Mouse (Mus musculus): ENCODE measurements around the gene Slc2a2. TPM values are rescaled to one million over a fixed set of nuclear protein-coding genes. Genes with fewer than 3 reads are reported as not detected.

The Slc2a2 gene
- polyA plus RNA-seq, 1 experiment from 2014 or later: 0.10 TPM

- Histone ChIP-seq H3K4me1 (no peaks in the 10 kb centered on the region), H3K9ac (no peak overlapping the region), H3K4me3 (no peak overlapping the region), H3K9me3 (no peaks in the 10 kb centered on the region), H3K4me2 (no peak overlapping the region), H3K27ac (no peak overlapping the region), H3K36me3 (replicated peaks) (no peaks in the 10 kb centered on the region), H3K27me3 (replicated peaks) (no peaks in the 10 kb centered on the region)
- no peak for ATAC-seq (replicated peaks)
- WGBS: 65% methylated on average over 10 of the region's 10 CpGs
Observed at GRCm38 (mm10) chr3:28705522-28706137, 7.9 kb downstream of the Slc2a2 start.

- 85% methylated on average over 4 of the region's 4 CpGs for WGBS
Observed at GRCm38 (mm10) chr3:28706736-28707135, 9.0 kb downstream of the Slc2a2 start.

GRCm38 (mm10) chr3:28709740-28710139 lies 12.0 kb downstream of the Slc2a2 start:
- no peak for ATAC-seq (replicated peaks)
- H3K4me2 ChIP-seq: no peak overlapping the region
- H3K36me3 ChIP-seq (replicated peaks): no peaks in the 10 kb centered on the region
- H3K9ac ChIP-seq: no peak overlapping the region
- H3K27ac ChIP-seq: no peak overlapping the region
- H3K27me3 ChIP-seq (replicated peaks): no peaks in the 10 kb centered on the region
- 78% methylated on average over 1 of the region's 1 CpGs for WGBS
- no peaks in the 10 kb centered on the region for H3K4me1 ChIP-seq
- no peaks in the 10 kb centered on the region for H3K9me3 ChIP-seq
- H3K4me3 ChIP-seq: no peak overlapping the region

More at GRCm38 (mm10) chr3:28706736-28707135, 9.0 kb downstream of the Slc2a2 start:
- Histone ChIP-seq H3K27ac (no peak overlapping the region), H3K9me3 (no peaks in the 10 kb centered on the region), H3K27me3 (replicated peaks) (no peaks in the 10 kb centered on the region), H3K4me1 (no peaks in the 10 kb centered on the region), H3K9ac (no peak overlapping the region), H3K4me3 (no peak overlapping the region), H3K4me2 (no peak overlapping the region), H3K36me3 (replicated peaks) (no peaks in the 10 kb centered on the region)
- ATAC-seq (replicated peaks): no peak

- Histone ChIP-seq H3K27ac (no peak overlapping the region), H3K4me3 (no peak overlapping the region), H3K4me1 (no peaks in the 10 kb centered on the region), H3K36me3 (replicated peaks) (no peaks in the 10 kb centered on the region), H3K27me3 (replicated peaks) (no peaks in the 10 kb centered on the region), H3K9me3 (no peaks in the 10 kb centered on the region), H3K9ac (no peak overlapping the region), H3K4me2 (no peak overlapping the region)
- WGBS: 78% methylated on average over 7 of the region's 7 CpGs
- ATAC-seq (replicated peaks): no peak
Observed at GRCm38 (mm10) chr3:28713913-28714698, 16.4 kb downstream of the Slc2a2 start.

- Histone ChIP-seq H3K27ac (no peak overlapping the region), H3K9me3 (no peaks in the 10 kb centered on the region), H3K27me3 (replicated peaks) (no peaks in the 10 kb centered on the region), H3K36me3 (replicated peaks) (no peaks in the 10 kb centered on the region), H3K9ac (no peak overlapping the region), H3K4me3 (no peak overlapping the region), H3K4me1 (no peaks in the 10 kb centered on the region), H3K4me2 (no peak overlapping the region)
- ATAC-seq (replicated peaks): no peak
- 85% methylated on average over 2 of the region's 2 CpGs for WGBS
Observed at GRCm38 (mm10) chr3:28718521-28718920, 20.8 kb downstream of the Slc2a2 start.

- Histone ChIP-seq H3K4me3 (no peak overlapping the region), H3K27me3 (replicated peaks) (no peaks in the 10 kb centered on the region), H3K4me2 (no peak overlapping the region), H3K9me3 (no peaks in the 10 kb centered on the region), H3K36me3 (replicated peaks) (no peaks in the 10 kb centered on the region), H3K4me1 (no peaks in the 10 kb centered on the region), H3K9ac (no peak overlapping the region), H3K27ac (no peak overlapping the region)
- ATAC-seq (replicated peaks): no peak
- WGBS: 55% methylated on average over 5 of the region's 5 CpGs
Observed at GRCm38 (mm10) chr3:28721218-28721617, 23.5 kb downstream of the Slc2a2 start.

- no peaks in the 10 kb centered on the region for H3K36me3 ChIP-seq (replicated peaks)
- H3K27ac ChIP-seq: no peak overlapping the region
- H3K27me3 ChIP-seq (replicated peaks): no peaks in the 10 kb centered on the region
- 90% methylated on average over 7 of the region's 7 CpGs for WGBS
- no peaks in the 10 kb centered on the region for H3K9me3 ChIP-seq
- H3K4me2 ChIP-seq: no peak overlapping the region
- H3K9ac ChIP-seq: no peak overlapping the region
- no peaks in the 10 kb centered on the region for H3K4me1 ChIP-seq
- H3K4me3 ChIP-seq: no peak overlapping the region
- no peak for ATAC-seq (replicated peaks)
Observed at GRCm38 (mm10) chr3:28721838-28722237, 24.1 kb downstream of the Slc2a2 start.

- Histone ChIP-seq H3K27ac (no peak overlapping the region), H3K27me3 (replicated peaks) (no peaks in the 10 kb centered on the region), H3K4me1 (no peaks in the 10 kb centered on the region), H3K9me3 (no peaks in the 10 kb centered on the region), H3K4me2 (no peak overlapping the region), H3K36me3 (replicated peaks) (no peaks in the 10 kb centered on the region), H3K9ac (no peak overlapping the region), H3K4me3 (no peak overlapping the region)
- ATAC-seq (replicated peaks): no peak
Observed at GRCm38 (mm10) chr3:28722531-28722930, 24.8 kb downstream of the Slc2a2 start.

- no peak overlapping the region for H3K4me3 ChIP-seq
- no peak overlapping the region for H3K4me2 ChIP-seq
- H3K9me3 ChIP-seq: no peaks in the 10 kb centered on the region
- H3K9ac ChIP-seq: no peak overlapping the region
- no peak for ATAC-seq (replicated peaks)
- 67% methylated on average over 6 of the region's 6 CpGs for WGBS
- no peak overlapping the region for H3K27ac ChIP-seq
- no peaks in the 10 kb centered on the region for H3K27me3 ChIP-seq (replicated peaks)
- no peaks in the 10 kb centered on the region for H3K4me1 ChIP-seq
- H3K36me3 ChIP-seq (replicated peaks): no peaks in the 10 kb centered on the region
Observed at GRCm38 (mm10) chr3:28723534-28723933, 25.8 kb downstream of the Slc2a2 start.

GRCm38 (mm10) chr3:28725203-28725602 lies 27.5 kb downstream of the Slc2a2 start:
- no peaks in the 10 kb centered on the region for H3K9me3 ChIP-seq
- H3K4me2 ChIP-seq: no peak overlapping the region
- H3K36me3 ChIP-seq (replicated peaks): no peaks in the 10 kb centered on the region
- no peak overlapping the region for H3K4me3 ChIP-seq
- H3K9ac ChIP-seq: no peak overlapping the region
- H3K4me1 ChIP-seq: no peaks in the 10 kb centered on the region
- ATAC-seq (replicated peaks): no peak
- H3K27me3 ChIP-seq (replicated peaks): no peaks in the 10 kb centered on the region
- WGBS: 93% methylated on average over 13 of the region's 13 CpGs
- H3K27ac ChIP-seq: no peak overlapping the region

- Histone ChIP-seq H3K4me1 (no peaks in the 10 kb centered on the region), H3K36me3 (replicated peaks) (no peaks in the 10 kb centered on the region), H3K27me3 (replicated peaks) (no peaks in the 10 kb centered on the region), H3K4me2 (no peak overlapping the region), H3K4me3 (no peak overlapping the region), H3K9me3 (no peaks in the 10 kb centered on the region), H3K27ac (no peak overlapping the region), H3K9ac (no peak overlapping the region)
- ATAC-seq (replicated peaks): no peak
- 97% methylated on average over 7 of the region's 7 CpGs for WGBS
Observed at GRCm38 (mm10) chr3:28726356-28726755, 28.7 kb downstream of the Slc2a2 start.

GRCm38 (mm10) chr3:28734712-28735111 lies 37.0 kb downstream of the Slc2a2 start:
- Histone ChIP-seq H3K4me1 (no peaks in the 10 kb centered on the region), H3K27me3 (replicated peaks) (no peaks in the 10 kb centered on the region), H3K4me2 (no peak overlapping the region), H3K4me3 (no peak overlapping the region), H3K36me3 (replicated peaks) (no peaks in the 10 kb centered on the region), H3K27ac (no peak overlapping the region), H3K9me3 (no peaks in the 10 kb centered on the region), H3K9ac (no peak overlapping the region)
- 58% methylated on average over 2 of the region's 2 CpGs for WGBS
- ATAC-seq (replicated peaks): no peak

- Histone ChIP-seq H3K9ac (no peak overlapping the region), H3K4me1 (no peaks in the 10 kb centered on the region), H3K36me3 (replicated peaks) (no peaks in the 10 kb centered on the region), H3K4me2 (no peak overlapping the region), H3K27me3 (replicated peaks) (no peaks in the 10 kb centered on the region), H3K9me3 (no peaks in the 10 kb centered on the region), H3K4me3 (no peak overlapping the region), H3K27ac (no peak overlapping the region)
- ATAC-seq (replicated peaks): no peak
- WGBS: 47% methylated on average over 2 of the region's 2 CpGs
Observed at GRCm38 (mm10) chr3:28736981-28737380, 39.3 kb downstream of the Slc2a2 start.

Data from midbrain, embryonic 15.5 days (tissue).